Mouse (Mus musculus) limb, embryonic 14.5 days (tissue): Measurements from ENCODE around the gene Cdc25a. TPM values are rescaled to one million over a fixed set of nuclear protein-coding genes. Genes with fewer than 3 reads are reported as not detected.
A peak's percentile ranks its signal among the peaks of the same experiment; 100 is the strongest.

ENCODE experiments used
- ATAC-seq: fragments of 200-750 bp; cut with Nextera tagmentation; 2 replicates; pipeline ENCODE4 v1.8.0; 2017; ENCODE audit warnings: low read depth, moderate number of reproducible peaks, moderate TSS enrichment; ENCODE audit not compliant: low FRiP score
- DNase-seq: peaks from one replicate; pipeline ENCODE4 v3.0.0-alpha.2; 2015; ENCODE audit warnings: low spot score
- H3K27ac ChIP-seq: fragments of 300-500 bp; sonication (generic); replicated peaks from 2 replicates; pipeline ENCODE4 v1.5.1; 2014; ENCODE audit warnings: low read depth, mild to moderate bottlenecking, low read length, moderate library complexity, mixed read lengths
- H3K27me3 ChIP-seq: fragments of 300-500 bp; sonication (generic); 2 replicates; pipeline ENCODE4 v1.6.1; 2014; ENCODE audit warnings: low read length, mixed read lengths; ENCODE audit not compliant: control insufficient read depth, insufficient read depth
- H3K36me3 ChIP-seq: fragments of 300-500 bp; sonication (generic); 2 replicates; pipeline ENCODE4 v1.6.1; 2014; ENCODE audit warnings: mild to moderate bottlenecking, low read length, moderate library complexity, mixed read lengths; ENCODE audit not compliant: control insufficient read depth, insufficient read depth
- H3K4me1 ChIP-seq: fragments of 300-500 bp; sonication (generic); 2 replicates; pipeline ENCODE4 v1.6.1; 2014; ENCODE audit warnings: antibody characterized with exemption, low read length, mixed read lengths; ENCODE audit not compliant: control insufficient read depth, insufficient read depth
- H3K4me2 ChIP-seq: fragments of 300-500 bp; sonication (generic); replicated peaks from 2 replicates; pipeline ENCODE4 v1.6.1; 2014; ENCODE audit warnings: low read depth, mild to moderate bottlenecking, low read length, moderate library complexity; ENCODE audit not compliant: severe bottlenecking
- H3K4me3 ChIP-seq: fragments of 300-500 bp; sonication (generic); replicated peaks from 2 replicates; pipeline ENCODE4 v1.5.1; 2014; ENCODE audit warnings: low read length
- H3K9ac ChIP-seq: fragments of 300-500 bp; sonication (generic); 2 replicates; pipeline ENCODE4 v1.6.1; 2014; ENCODE audit warnings: mild to moderate bottlenecking, low read depth, low read length, moderate library complexity; ENCODE audit not compliant: severe bottlenecking
- H3K9me3 ChIP-seq: fragments of 300-500 bp; sonication (generic); 2 replicates; pipeline ENCODE4 v1.6.1; 2016; ENCODE audit warnings: low read length; ENCODE audit not compliant: control insufficient read depth
- POLR2A ChIP-seq: fragments of 200-500 bp; IDR thresholded peaks from 2 replicates; pipeline ENCODE4 v1.8.0; 2012; ENCODE audit warnings: inconsistent platforms, mild to moderate bottlenecking, moderate library complexity, borderline replicate concordance; ENCODE audit not compliant: insufficient read depth, insufficient read length; ENCODE audit errors: extremely low read depth
- WGBS: fragments of 180-500 bp; shearing (Covaris S2); extraction: QIAGEN DNeasy Blood & Tissue Kit; methylation state at CpG from one replicate; pipeline ENCODE4 v1.1.7; 2014; 5-methylcytosine and 5-hydroxymethylcytosine counted together
- polyA plus RNA-seq, 2 experiments: library from polyadenylated mRNA; depleted of rRNA in 1 of 2; stranded (reverse) in 1 of 2; unstranded in 1 of 2; fragments of >200 nt; fragmentation: Nextera tagmentation in 1 of 2; extraction: Ambion mirVana in 1 of 2; gene quantifications; 2 replicates each; pipeline versions ENCODE4 v1.2.1 to v1.2.3; 2012 to 2014

The Cdc25a gene
- polyA plus RNA-seq (2012; rRNA removed) (24.8 and 26.1 TPM in 2 replicates), polyA plus RNA-seq (2014; fragmentation: Nextera tagmentation; extraction: Ambion mirVana) (26.8 and 29.4 TPM in 2 replicates)

DNA sequence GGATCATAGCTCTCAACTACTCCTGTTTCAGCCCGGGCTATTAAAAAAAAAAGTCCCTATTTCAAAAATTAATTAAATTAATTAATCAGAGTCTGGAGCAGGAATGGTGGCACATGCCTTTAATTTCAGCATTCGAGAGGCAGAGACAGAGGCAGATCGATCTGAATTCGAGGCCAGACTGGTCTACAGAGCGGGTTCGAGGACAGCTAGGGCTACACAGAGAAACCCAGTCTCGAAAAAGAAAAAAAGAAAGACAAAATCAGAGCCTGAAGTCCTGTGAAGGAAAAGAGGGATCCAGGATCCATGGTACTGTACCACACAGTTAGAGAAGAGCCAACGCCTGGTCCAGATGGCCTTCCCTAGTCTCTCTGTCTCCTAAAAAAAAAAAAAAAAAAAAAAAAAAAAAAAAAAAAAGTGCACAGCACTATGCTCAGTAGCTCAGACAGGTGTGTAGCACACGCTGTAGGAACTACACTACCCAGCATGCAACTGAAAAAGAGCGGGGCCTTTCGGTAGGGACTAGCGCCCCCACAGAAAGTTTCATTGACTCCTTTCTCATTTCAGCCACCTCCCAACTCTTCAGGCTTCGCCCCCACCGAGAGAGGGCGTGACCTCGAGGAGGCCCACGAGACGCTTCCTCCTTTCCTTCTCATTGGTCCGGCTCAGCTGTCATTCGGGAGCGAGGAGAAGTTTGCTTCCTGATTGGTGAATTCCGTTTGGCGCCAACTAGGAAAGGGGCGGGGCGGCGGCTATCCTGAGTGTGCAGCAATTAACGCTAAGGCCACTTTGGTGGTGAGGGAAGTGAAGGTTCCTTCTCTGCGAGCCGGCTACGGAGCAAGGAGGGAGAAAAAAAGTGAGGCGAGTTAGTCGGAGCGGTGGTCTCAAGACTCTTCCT is at the start of gene Cdc25a:
TSS of gene Cdc25a (plus strand) at position 783 of the 895 bp plus-strand sequence.
- Histone ChIP-seq H3K36me3 (peaks cover 26% of the 10 kb centered on the region), H3K9me3 (no peaks in the 10 kb centered on the region), H3K9ac (peak within 1 kb of the TSS; percentile 94), H3K4me1 (peaks cover 10% of the 10 kb centered on the region; the same call in 1 of the 2 replicates), H3K4me3 (peak within 1 kb of the TSS; percentile 88), H3K27me3 (no peaks in the 10 kb centered on the region), H3K27ac (peak within 1 kb of the TSS; percentile 89), H3K4me2 (peak within 1 kb of the TSS; percentile 87)
- ATAC-seq: peak; percentile 96
- 6% methylated on average over 33 of the region's 33 CpGs for WGBS
- TF ChIP-seq POLR2A: 0 out of 2 replicates have a peak, but pooled peaks have one; percentile 23
- DNase-seq: peak; percentile 99

GRCm38 (mm10) chr9:109825739-109826138 is 49.6 kb upstream of the Cdc25a start:
- ATAC-seq: no peak
- Histone ChIP-seq H3K9me3 (no peaks in the 10 kb centered on the region), H3K4me3 (no peak overlapping the region), H3K9ac (no peak overlapping the region), H3K36me3 (peaks cover 5% of the 10 kb centered on the region; the same call in 1 of the 2 replicates), H3K27ac (no peak overlapping the region), H3K4me2 (no peak overlapping the region), H3K27me3 (no peaks in the 10 kb centered on the region), H3K4me1 (no peaks in the 10 kb centered on the region)
- TF ChIP-seq POLR2A: no peak
- WGBS: 56% methylated on average over 4 of the region's 4 CpGs
- DNase-seq: no peak

- 73% methylated on average over 5 of the region's 5 CpGs for WGBS
- H3K4me2 ChIP-seq: no peak overlapping the region
- no peak overlapping the region for H3K27ac ChIP-seq
Measured at GRCm38 (mm10) chr9:109826181-109826580, 49.2 kb upstream of the Cdc25a start.

DNA sequence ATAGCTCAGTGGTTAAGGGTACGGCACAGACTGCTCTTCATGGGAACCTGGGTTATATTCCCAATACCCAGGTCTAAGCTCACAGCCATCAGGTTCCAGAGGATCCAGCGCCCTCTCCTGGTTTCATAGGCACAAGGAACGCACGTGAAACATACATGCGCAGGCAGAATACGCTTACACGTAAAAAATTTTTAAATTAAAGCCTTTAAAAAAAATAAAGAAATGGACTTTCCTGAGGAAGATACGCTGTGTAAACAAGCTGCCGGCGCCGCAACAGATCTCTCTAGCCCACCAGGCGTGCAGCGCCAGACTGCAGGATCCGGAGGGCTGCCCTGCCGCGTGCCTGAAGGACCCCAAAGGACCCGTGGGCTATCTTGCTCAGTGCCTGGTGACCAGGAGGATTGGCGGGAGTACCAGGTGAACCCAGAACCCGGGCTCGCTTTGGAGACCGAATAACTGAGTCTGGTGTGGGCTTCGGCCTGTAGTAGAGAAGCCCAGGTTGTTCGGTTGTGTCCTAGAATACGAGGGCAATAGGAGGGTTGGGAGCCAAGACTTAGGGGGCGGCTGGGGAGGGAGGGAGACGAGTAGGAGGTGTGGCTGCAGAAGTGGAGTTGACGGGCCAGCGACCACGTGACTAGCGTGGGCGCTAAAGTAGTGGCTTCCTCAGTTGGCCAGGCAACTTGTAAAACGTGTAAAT is 42.8 kb upstream of the Cdc25a start, which contains the start of gene Nme6:
TSS of gene Nme6 (plus strand) at position 359 of the 697 bp plus-strand sequence.
- peak within 1 kb of the TSS; percentile 68 for H3K27ac ChIP-seq
- peak within 1 kb of the TSS; percentile 64 for H3K4me3 ChIP-seq
- under 1% methylated on average over 32 of the region's 32 CpGs for WGBS
- H3K36me3 ChIP-seq: peaks cover 9% of the 10 kb centered on the region; the same call in 1 of the 2 replicates
- no peaks in the 10 kb centered on the region for H3K9me3 ChIP-seq
- peak; percentile 96 for ATAC-seq
- 0 out of 2 replicates have a peak, but pooled peaks cover 2% of the 10 kb centered on the region for H3K4me1 ChIP-seq
- H3K4me2 ChIP-seq: peak within 1 kb of the TSS; percentile 90
- H3K27me3 ChIP-seq: no peaks in the 10 kb centered on the region
- peak; percentile 53; the same call in 1 of the 2 replicates for TF ChIP-seq POLR2A
- DNase-seq: peak; percentile 90
- peak within 1 kb of the TSS; percentile 70 for H3K9ac ChIP-seq

More at GRCm38 (mm10) chr9:109826181-109826580, 49.2 kb upstream of the Cdc25a start:
- Histone ChIP-seq H3K9me3 (no peaks in the 10 kb centered on the region), H3K36me3 (peaks cover 5% of the 10 kb centered on the region; the same call in 1 of the 2 replicates), H3K4me3 (no peak overlapping the region), H3K9ac (no peak overlapping the region), H3K27me3 (no peaks in the 10 kb centered on the region), H3K4me1 (no peaks in the 10 kb centered on the region)
- ATAC-seq (no peak), DNase-seq (no peak)
- no peak for TF ChIP-seq POLR2A

DNA sequence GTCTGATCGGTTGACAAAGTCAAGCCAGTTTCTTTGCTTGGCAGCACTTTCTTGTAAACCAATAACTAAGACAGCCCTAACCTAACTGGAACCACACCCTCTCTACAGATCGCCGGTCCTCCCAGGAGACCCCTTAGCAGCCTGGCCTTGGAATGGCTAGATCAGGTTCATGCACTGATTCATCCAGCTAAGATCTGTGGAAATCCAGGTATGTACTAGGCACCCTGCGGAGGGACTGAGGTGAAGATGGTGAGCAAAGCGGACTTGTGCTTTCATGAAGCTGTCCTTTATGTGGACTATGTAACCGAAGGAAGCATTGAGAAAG is 42.3 kb upstream of the Cdc25a start:
- Histone ChIP-seq H3K9ac (peak overlapping the region; percentile 70), H3K27ac (peak overlapping the region; percentile 68), H3K4me1 (0 out of 2 replicates have a peak, but pooled peaks cover 2% of the 10 kb centered on the region), H3K27me3 (no peaks in the 10 kb centered on the region), H3K36me3 (peaks cover 13% of the 10 kb centered on the region; the same call in 1 of the 2 replicates), H3K9me3 (no peaks in the 10 kb centered on the region), H3K4me3 (peak overlapping the region; percentile 64), H3K4me2 (peak overlapping the region; percentile 90)
- no peak for TF ChIP-seq POLR2A
- DNase-seq (no peak), ATAC-seq (no peak; the same call in 1 of the 2 replicates)
- WGBS: 8% methylated on average over 6 of the region's 6 CpGs
